Mouse (Mus musculus) E14TG2a.4 (cell line): ENCODE measurements around the gene Disc1.

Source experiments
- CTCF ChIP-seq: conservative IDR thresholded peaks from 2 replicates; pipeline ENCODE4 v1.5.1; 2014; ENCODE audit warnings: low read length
- NANOG ChIP-seq: IDR thresholded peaks from 2 replicates; pipeline ENCODE4 v1.6.1; 2014; ENCODE audit warnings: borderline replicate concordance, low read length, mixed read lengths

DNA sequence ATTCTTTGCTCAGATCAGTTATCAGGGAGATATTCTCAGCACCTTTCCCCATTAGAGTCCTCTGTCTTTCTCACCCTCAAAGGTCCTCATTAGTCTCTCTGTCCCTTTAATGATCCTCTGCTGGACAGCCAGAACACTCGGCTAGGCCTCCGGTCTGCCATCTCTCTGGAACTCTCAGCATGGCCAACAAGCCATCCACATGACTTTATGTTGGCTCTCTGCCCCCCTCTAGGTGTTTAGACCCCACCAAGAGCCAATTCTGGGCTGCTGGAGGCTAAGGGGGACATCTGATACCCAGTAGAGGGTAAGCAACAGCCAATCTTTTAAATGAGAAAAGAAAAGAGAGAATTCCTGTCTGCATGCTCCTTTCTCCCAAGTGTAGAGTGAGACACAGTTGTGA lies 203.7 kb downstream of the Disc1 start:
- TF ChIP-seq CTCF (no peak), NANOG (no peak)
